Mouse (Mus musculus): ENCODE results near the gene Pax3.

The Pax3 gene

GRCm38 (mm10) chr1:78088646-78089045 is 108.3 kb downstream of the Pax3 start:
- no peak for DNase-seq (ENCODE audit: low read depth, low spot score)

- no peak for DNase-seq (ENCODE audit: low read depth, low spot score)
Observed at GRCm38 (mm10) chr1:78081761-78082160, 115.2 kb downstream of the Pax3 start.

DNA sequence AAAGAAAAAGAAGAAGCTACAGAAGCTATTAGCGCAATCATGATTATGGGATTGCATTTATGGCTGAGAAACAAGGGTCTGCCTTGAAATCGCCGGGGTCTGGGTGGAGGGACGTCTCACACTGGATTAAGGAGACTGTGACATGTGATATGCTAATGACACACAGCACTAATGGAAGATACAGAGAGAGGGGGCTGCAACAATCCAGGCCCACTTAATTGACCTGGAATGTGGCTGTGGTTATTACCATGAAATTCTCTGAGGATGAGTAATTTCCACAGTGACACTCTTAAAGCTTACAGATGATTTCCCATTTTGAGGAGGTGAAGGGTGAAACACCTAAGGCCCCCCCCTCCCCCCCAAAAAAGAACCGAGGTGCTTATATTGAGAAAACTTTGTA is 136.1 kb downstream of the Pax3 start:
- no peak for DNase-seq (ENCODE audit: low read depth, low spot score)

- DNase-seq (ENCODE audit: low read depth, low spot score), result no peak
Observed at GRCm38 (mm10) chr1:78057939-78058338, 139.0 kb downstream of the Pax3 start.

DNA sequence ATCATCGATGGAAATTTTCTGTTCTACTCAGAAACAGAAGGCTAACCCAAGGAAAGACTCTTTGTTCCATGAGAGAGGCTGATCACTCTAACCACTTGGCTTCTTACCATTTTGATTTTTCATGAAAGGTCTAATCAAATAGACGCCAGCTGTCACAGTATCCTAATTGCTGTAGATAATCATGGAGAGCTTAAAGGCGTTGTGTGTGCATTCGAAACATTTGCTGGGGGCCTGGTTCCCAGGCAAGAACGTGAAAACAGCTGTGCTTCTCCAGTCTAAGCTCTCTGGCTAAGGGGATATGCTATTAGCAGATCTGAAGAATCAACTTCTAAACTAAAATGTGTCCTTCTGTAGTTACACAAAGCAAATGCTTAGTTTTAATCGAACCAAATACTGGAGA is 143.3 kb downstream of the Pax3 start:
- no peak for DNase-seq (ENCODE audit: low read depth, low spot score)

All from ES-CJ7 (cell line).